Mouse (Mus musculus) CH12.LX (cell line): Measurements from ENCODE around the gene Col16a1.

Experiments
- JUND ChIP-seq: conservative IDR thresholded peaks from 2 replicates; pipeline ENCODE4 v1.6.1; 2011; ENCODE audit warnings: low read depth, low read length, improper control_type of control experiment
- POLR2A ChIP-seq: IDR thresholded peaks from 2 replicates; pipeline ENCODE4 v1.6.1; 2011; ENCODE audit warnings: low read depth, mild to moderate bottlenecking, improper control_type of control experiment, low read length
- ZNF384 ChIP-seq: IDR thresholded peaks from 2 replicates; pipeline ENCODE4 v1.6.1; 2012; ENCODE audit warnings: low read depth, low read length, improper control_type of control experiment, inconsistent platforms

DNA sequence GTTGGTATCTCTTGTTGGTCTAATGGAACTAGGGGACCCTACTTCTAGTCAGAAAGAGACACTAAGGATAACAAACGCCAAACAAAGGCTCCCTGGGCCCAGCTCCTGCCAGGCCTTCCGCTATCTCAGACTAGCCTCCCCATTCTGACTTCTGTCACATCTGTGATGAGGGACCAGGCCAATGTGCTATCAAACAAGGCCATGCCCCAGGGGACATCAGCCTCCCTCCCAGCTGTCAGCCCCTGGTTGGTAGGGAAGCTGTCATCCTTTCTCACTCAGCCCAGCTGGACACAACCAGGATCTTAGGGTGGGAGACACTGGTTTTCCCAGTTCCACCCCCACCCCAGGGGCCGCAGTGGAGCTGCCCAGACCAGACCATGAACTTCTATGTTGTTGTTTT, 47.5 kb downstream of the Col16a1 start:
- TF ChIP-seq JUND, result no peak
- no peak for TF ChIP-seq POLR2A
- no peak for TF ChIP-seq ZNF384
